In genomic region chr9:121176350-121176749, GRCm38 (mm10) we compare ENCODE assay signal across 16 mouse cellular contexts.
"Had no signal": no experiment of that assay in that cellular context is flagged by ENCODE, and none has a peak within 500 bp of the region (broad histone marks: within the 10 kb centered on the region; RNA-seq: fewer than 3 reads in every experiment).

No protein-coding gene starts in this region.

- DNase-seq: retina, postnatal 1 day; right cerebral cortex, adult 18-20 months; right cerebral cortex, postnatal 14 days; right cerebral cortex, postnatal 25 days; right cerebral cortex, postnatal 4 days; spleen, adult 18-20 months; thymus, adult 18-20 months; thymus, adult 2 months; thymus, postnatal 14 days; thymus, postnatal 25 days; thymus, postnatal 36 days; thymus, postnatal 4 days had no signal

- H3K9ac ChIP-seq: neural tube, embryonic 13.5 days; neural tube, embryonic 15.5 days; stomach, embryonic 15.5 days had no signal

- H3K4me1 ChIP-seq: neural tube, embryonic 13.5 days; neural tube, embryonic 15.5 days; stomach, embryonic 15.5 days had no signal

- H3K36me3 ChIP-seq: stomach, embryonic 15.5 days had no signal

- H3K27me3 ChIP-seq: neural tube, embryonic 13.5 days; neural tube, embryonic 15.5 days; stomach, embryonic 15.5 days had no signal

- H3K9me3 ChIP-seq: neural tube, embryonic 15.5 days; stomach, embryonic 15.5 days had no signal

- H3K27ac ChIP-seq: neural tube, embryonic 13.5 days; neural tube, embryonic 15.5 days; stomach, embryonic 15.5 days; stomach, postnatal 0 days had no signal

- H3K4me2 ChIP-seq: neural tube, embryonic 13.5 days; neural tube, embryonic 15.5 days; stomach, embryonic 15.5 days had no signal

- H3K4me3 ChIP-seq: neural tube, embryonic 13.5 days; neural tube, embryonic 15.5 days; stomach, embryonic 15.5 days had no signal
